Mouse (Mus musculus): ENCODE results near the gene Cnnm4. TPM values are rescaled to one million over a fixed set of nuclear protein-coding genes. Genes with fewer than 3 reads are reported as not detected.

Cnnm4 gene
- polyA plus RNA-seq, 1 experiment from 2014 or later = 14.1 TPM

DNA sequence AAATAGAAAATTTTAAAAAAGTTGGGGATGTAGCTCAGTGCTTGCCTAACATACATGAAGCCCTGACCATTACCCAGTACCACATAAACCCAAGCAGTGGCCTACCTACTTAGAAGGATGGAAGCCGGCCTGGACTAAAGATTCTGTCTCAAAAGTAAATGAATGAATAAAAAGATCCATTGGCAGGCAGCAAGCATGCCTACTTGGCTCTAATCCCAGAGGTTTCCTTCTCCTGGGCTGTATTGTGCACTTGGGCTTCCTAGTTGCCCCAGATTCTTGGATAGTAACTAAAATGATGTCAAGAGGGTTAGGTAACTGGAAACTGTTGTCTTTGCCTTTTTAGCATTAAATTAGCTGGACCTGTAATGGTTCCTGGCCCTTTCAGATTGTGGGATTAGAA lies 41.9 kb downstream of the Cnnm4 start:
- H3K27me3 ChIP-seq (ENCODE audit: control insufficient read depth, insufficient read depth, low read length) = no peaks in the 10 kb centered on the region
- H3K4me1 ChIP-seq (ENCODE audit: control insufficient read depth, insufficient read depth, low read length) = peaks cover 19% of the 10 kb centered on the region
- no peaks in the 10 kb centered on the region for H3K9me3 ChIP-seq (ENCODE audit: control insufficient read depth, low read depth, low read length)
- H3K36me3 ChIP-seq (ENCODE audit: control insufficient read depth, insufficient read depth, low read length) = peaks cover 7% of the 10 kb centered on the region
- no peak for ATAC-seq (ENCODE audit: insufficient number of reproducible peaks, insufficient read depth, low FRiP score, low read depth)
- H3K9ac ChIP-seq (replicated peaks; ENCODE audit: low read depth, low read length) = 0 out of 2 replicates have a peak overlapping the region, but pooled peaks have one; percentile 81
- H3K4me2 ChIP-seq (replicated peaks; ENCODE audit: low read depth, low read length) = peak overlapping the region; percentile 96
- 3% methylated on average over 1 of the region's 1 CpGs for WGBS
- peak overlapping the region; percentile 82 for H3K4me3 ChIP-seq (ENCODE audit: low read depth, low read length)
- H3K27ac ChIP-seq (ENCODE audit: low read length) = no peak overlapping the region

DNA sequence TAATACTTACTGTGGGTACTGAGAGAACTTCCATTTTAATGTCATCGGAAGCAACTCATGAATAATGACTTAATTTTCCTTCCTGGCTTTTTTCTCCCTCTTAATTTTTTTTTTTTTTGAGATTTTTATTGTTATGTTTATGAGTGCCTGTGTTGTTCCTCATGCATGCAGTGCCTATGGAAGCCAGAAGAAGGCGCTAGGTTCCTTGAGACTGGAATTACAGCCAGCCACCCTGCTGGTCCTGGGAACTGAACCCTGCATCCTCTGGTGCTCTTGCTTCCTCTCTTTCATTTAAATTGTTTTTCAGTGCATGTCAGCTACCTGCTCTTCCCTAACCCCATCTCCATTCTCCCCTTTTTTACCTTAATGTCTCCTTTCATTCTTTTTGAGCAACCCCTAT lies 42.3 kb downstream of the Cnnm4 start:
- no peak overlapping the region for H3K9ac ChIP-seq (replicated peaks; ENCODE audit: low read depth, low read length)
- H3K4me2 ChIP-seq (replicated peaks; ENCODE audit: low read depth, low read length) = peak overlapping the region; percentile 96
- H3K9me3 ChIP-seq (ENCODE audit: control insufficient read depth, low read depth, low read length) = no peaks in the 10 kb centered on the region
- ATAC-seq (ENCODE audit: insufficient number of reproducible peaks, insufficient read depth, low FRiP score, low read depth) = no peak
- H3K36me3 ChIP-seq (ENCODE audit: control insufficient read depth, insufficient read depth, low read length) = peaks cover 11% of the 10 kb centered on the region
- WGBS = 50% methylated on average over 2 of the region's 2 CpGs
- no peak overlapping the region for H3K27ac ChIP-seq (ENCODE audit: low read length)
- peak overlapping the region; percentile 82; the same call in 1 of the 2 replicates for H3K4me3 ChIP-seq (ENCODE audit: low read depth, low read length)
- H3K4me1 ChIP-seq (ENCODE audit: control insufficient read depth, insufficient read depth, low read length) = peaks cover 19% of the 10 kb centered on the region
- H3K27me3 ChIP-seq (ENCODE audit: control insufficient read depth, insufficient read depth, low read length) = no peaks in the 10 kb centered on the region

DNA sequence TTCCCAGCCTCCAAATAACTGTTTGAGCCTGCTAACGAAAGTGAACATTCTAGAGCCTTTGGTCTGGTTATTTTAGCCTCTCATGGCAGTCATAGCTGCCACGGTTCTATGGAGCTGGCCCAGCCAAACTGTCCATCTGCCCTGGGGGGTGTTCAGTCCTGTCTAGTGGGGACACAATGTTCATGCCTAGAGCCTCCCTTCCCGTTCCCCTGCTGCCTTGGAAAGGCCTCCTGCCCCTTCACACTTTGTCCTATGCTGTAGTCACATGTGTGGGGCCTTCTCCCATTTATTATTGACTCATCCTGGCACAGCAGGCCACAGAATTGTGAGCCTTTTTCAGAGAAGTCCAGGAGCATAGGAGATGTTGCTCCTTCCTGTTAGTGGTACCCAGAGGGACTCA lies 46.8 kb downstream of the Cnnm4 start:
- H3K9me3 ChIP-seq (ENCODE audit: control insufficient read depth, low read depth, low read length) = no peaks in the 10 kb centered on the region
- H3K27me3 ChIP-seq (ENCODE audit: control insufficient read depth, insufficient read depth, low read length) = no peaks in the 10 kb centered on the region
- no peak overlapping the region for H3K27ac ChIP-seq (ENCODE audit: low read length)
- H3K4me3 ChIP-seq (ENCODE audit: low read depth, low read length) = no peak overlapping the region
- ATAC-seq (ENCODE audit: insufficient number of reproducible peaks, insufficient read depth, low FRiP score, low read depth) = no peak
- H3K9ac ChIP-seq (replicated peaks; ENCODE audit: low read depth, low read length) = no peak overlapping the region
- H3K4me2 ChIP-seq (replicated peaks; ENCODE audit: low read depth, low read length) = no peak overlapping the region
- 84% methylated on average over 3 of the region's 3 CpGs for WGBS
- peaks cover 41% of the 10 kb centered on the region for H3K36me3 ChIP-seq (ENCODE audit: control insufficient read depth, insufficient read depth, low read length)
- peaks cover 22% of the 10 kb centered on the region for H3K4me1 ChIP-seq (ENCODE audit: control insufficient read depth, insufficient read depth, low read length)

DNA sequence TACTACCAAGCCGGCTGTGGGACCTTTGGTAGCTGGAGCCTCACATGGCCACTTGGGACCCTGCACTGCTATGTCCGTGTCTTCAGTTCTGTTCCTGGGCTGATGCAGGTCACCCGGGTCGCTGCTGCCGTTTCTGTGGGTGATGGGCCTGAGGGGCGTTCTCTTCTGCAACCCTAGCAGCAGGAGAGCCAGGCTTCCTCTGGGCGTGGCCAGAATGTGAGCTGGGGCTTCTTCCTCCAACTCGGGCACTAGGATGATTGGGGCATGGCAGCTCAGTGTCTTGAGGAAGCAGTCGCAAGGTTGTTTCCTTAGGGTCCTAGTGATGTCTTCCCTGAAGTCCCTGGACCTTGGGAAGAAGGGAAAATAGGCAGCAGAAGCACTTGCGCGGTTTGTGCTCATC lies 48.2 kb downstream of the Cnnm4 start:
- no peaks in the 10 kb centered on the region for H3K27me3 ChIP-seq (ENCODE audit: control insufficient read depth, insufficient read depth, low read length)
- H3K4me1 ChIP-seq (ENCODE audit: control insufficient read depth, insufficient read depth, low read length) = peaks cover 12% of the 10 kb centered on the region
- H3K9me3 ChIP-seq (ENCODE audit: control insufficient read depth, low read depth, low read length) = no peaks in the 10 kb centered on the region
- H3K36me3 ChIP-seq (ENCODE audit: control insufficient read depth, insufficient read depth, low read length) = peaks cover 41% of the 10 kb centered on the region
- H3K27ac ChIP-seq (ENCODE audit: low read length) = no peak overlapping the region
- ATAC-seq (ENCODE audit: insufficient number of reproducible peaks, insufficient read depth, low FRiP score, low read depth) = no peak
- no peak overlapping the region for H3K4me2 ChIP-seq (replicated peaks; ENCODE audit: low read depth, low read length)
- no peak overlapping the region for H3K9ac ChIP-seq (replicated peaks; ENCODE audit: low read depth, low read length)
- H3K4me3 ChIP-seq (ENCODE audit: low read depth, low read length) = no peak overlapping the region
- WGBS = 70% methylated on average over 11 of the region's 11 CpGs

DNA sequence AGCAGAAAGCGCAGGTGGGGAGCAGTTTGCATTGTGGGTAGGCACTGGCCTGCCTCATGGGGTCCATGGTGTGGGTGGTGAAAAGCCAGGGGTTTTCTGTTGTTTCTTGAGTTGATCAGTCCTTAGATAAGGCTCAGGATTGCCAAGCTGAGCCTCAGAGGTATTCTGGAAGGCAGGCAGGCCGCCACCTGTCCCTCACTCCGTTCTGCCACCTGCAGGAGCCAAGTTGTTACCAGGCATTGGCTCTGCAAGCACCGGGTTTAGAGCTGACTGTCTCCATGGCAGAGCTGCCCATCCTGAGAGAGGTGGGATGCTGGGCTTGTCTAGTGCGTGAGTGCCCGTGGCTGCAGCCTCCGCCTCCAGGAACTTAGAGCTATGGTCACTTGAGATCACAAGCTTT lies 50.8 kb downstream of the Cnnm4 start:
- WGBS = 88% methylated on average over 7 of the region's 7 CpGs
- H3K9me3 ChIP-seq (ENCODE audit: control insufficient read depth, low read depth, low read length) = no peaks in the 10 kb centered on the region
- peaks cover 10% of the 10 kb centered on the region; the same call in 1 of the 2 replicates for H3K4me1 ChIP-seq (ENCODE audit: control insufficient read depth, insufficient read depth, low read length)
- H3K9ac ChIP-seq (replicated peaks; ENCODE audit: low read depth, low read length) = no peak overlapping the region
- H3K4me2 ChIP-seq (replicated peaks; ENCODE audit: low read depth, low read length) = no peak overlapping the region
- H3K27ac ChIP-seq (ENCODE audit: low read length) = peak overlapping the region; percentile 33; the same call in 1 of the 2 replicates
- no peak overlapping the region for H3K4me3 ChIP-seq (ENCODE audit: low read depth, low read length)
- no peak for ATAC-seq (ENCODE audit: insufficient number of reproducible peaks, insufficient read depth, low FRiP score, low read depth)
- no peaks in the 10 kb centered on the region for H3K27me3 ChIP-seq (ENCODE audit: control insufficient read depth, insufficient read depth, low read length)
- peaks cover 49% of the 10 kb centered on the region for H3K36me3 ChIP-seq (ENCODE audit: control insufficient read depth, insufficient read depth, low read length)

DNA sequence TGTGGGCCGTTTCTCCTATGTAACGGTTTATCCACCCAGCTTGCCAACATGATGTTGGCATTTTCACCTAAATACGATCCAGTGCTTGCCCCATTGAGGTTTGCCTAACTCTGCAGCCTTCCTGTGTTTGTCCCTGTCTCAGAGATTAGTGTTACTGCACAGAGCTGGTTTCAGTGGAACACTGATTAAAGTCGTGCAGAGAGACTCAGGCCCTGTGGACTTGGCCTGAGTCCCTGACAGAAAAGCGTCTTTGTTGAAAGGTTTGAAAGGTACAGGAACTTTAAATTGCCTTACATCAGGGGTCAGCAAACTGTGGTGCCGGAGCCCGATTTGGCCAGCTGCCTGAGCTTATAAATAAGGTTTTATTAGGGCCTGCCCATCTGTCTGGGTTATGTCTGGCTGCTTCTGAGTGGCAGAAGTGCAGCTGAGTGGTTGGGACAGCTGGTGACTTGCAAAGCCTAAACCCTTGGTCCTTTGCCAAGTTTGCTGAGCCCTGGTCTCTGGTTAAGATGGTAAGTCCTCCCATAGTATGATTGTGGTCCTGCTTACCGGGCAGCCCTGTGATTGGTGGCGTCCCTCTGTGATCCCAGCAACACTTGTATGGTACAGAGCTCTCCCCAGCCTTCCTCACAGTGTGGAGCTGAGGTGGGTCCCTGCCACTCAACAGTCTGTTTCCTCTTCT lies 52.1 kb downstream of the Cnnm4 start:
- Histone ChIP-seq H3K9ac (replicated peaks; ENCODE audit: low read depth, low read length) (no peak overlapping the region), H3K4me3 (ENCODE audit: low read depth, low read length) (no peak overlapping the region), H3K4me2 (replicated peaks; ENCODE audit: low read depth, low read length) (no peak overlapping the region), H3K4me1 (ENCODE audit: control insufficient read depth, insufficient read depth, low read length) (peaks cover 10% of the 10 kb centered on the region; the same call in 1 of the 2 replicates), H3K27ac (ENCODE audit: low read length) (peak overlapping the region; percentile 76), H3K36me3 (ENCODE audit: control insufficient read depth, insufficient read depth, low read length) (peaks cover 45% of the 10 kb centered on the region), H3K27me3 (ENCODE audit: control insufficient read depth, insufficient read depth, low read length) (no peaks in the 10 kb centered on the region), H3K9me3 (ENCODE audit: control insufficient read depth, low read depth, low read length) (no peaks in the 10 kb centered on the region)
- peak; percentile 53; the same call in 1 of the 2 replicates for ATAC-seq (ENCODE audit: insufficient number of reproducible peaks, insufficient read depth, low FRiP score, low read depth)
- WGBS = 39% methylated on average over 9 of the region's 9 CpGs

DNA sequence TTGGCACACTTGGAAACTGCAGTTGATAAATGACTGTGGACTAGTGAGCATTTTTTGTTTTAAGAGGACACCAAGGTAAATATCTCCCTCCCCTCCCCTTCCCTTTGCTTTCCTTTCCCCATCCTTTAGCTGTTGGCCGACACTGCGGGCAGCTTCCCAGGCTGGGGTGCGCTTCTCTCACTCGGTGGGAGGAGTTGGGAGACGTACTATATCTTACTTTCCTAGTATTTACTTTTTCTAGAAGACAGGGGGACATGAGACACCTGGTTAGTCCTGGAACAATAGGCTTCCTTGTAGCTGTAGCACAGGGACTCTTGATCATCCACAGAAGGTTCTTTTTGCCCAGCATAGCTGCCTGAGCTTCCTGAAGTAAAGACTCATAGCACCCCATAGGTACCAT lies 52.6 kb downstream of the Cnnm4 start:
- Histone ChIP-seq H3K9ac (replicated peaks; ENCODE audit: low read depth, low read length) (no peak overlapping the region), H3K27me3 (ENCODE audit: control insufficient read depth, insufficient read depth, low read length) (no peaks in the 10 kb centered on the region), H3K27ac (ENCODE audit: low read length) (peak overlapping the region; percentile 76; the same call in 1 of the 2 replicates), H3K4me3 (ENCODE audit: low read depth, low read length) (no peak overlapping the region), H3K36me3 (ENCODE audit: control insufficient read depth, insufficient read depth, low read length) (peaks cover 39% of the 10 kb centered on the region), H3K9me3 (ENCODE audit: control insufficient read depth, low read depth, low read length) (no peaks in the 10 kb centered on the region), H3K4me1 (ENCODE audit: control insufficient read depth, insufficient read depth, low read length) (peaks cover 10% of the 10 kb centered on the region; the same call in 1 of the 2 replicates), H3K4me2 (replicated peaks; ENCODE audit: low read depth, low read length) (no peak overlapping the region)
- peak; percentile 54; the same call in 1 of the 2 replicates for ATAC-seq (ENCODE audit: insufficient number of reproducible peaks, insufficient read depth, low FRiP score, low read depth)
- WGBS = 39% methylated on average over 5 of the region's 5 CpGs

DNA sequence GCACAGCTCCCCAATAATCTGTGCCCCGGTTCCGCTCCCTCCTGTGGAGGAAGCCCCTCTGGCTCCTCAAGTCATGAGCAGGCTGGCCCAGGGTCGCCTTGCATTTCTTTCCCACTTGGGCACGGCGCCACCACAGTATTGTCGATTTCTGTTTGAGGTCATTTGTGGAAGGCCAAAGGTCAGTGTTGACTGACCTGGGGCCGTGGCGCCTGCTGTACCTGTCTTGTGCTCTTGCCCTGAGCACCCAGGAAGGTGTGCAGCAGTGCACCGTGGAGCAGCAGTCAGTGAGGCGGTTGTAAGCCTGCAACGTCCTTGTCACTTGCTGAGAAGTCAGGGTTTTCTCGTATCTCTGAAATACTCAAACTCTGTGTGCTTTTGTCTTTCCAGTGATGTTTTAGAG lies 54.4 kb downstream of the Cnnm4 start:
- no peak overlapping the region for H3K9ac ChIP-seq (replicated peaks; ENCODE audit: low read depth, low read length)
- H3K4me2 ChIP-seq (replicated peaks; ENCODE audit: low read depth, low read length) = no peak overlapping the region
- no peak overlapping the region for H3K4me3 ChIP-seq (ENCODE audit: low read depth, low read length)
- H3K27me3 ChIP-seq (ENCODE audit: control insufficient read depth, insufficient read depth, low read length) = no peaks in the 10 kb centered on the region
- H3K9me3 ChIP-seq (ENCODE audit: control insufficient read depth, low read depth, low read length) = no peaks in the 10 kb centered on the region
- 84% methylated on average over 12 of the region's 12 CpGs for WGBS
- H3K36me3 ChIP-seq (ENCODE audit: control insufficient read depth, insufficient read depth, low read length) = peaks cover 28% of the 10 kb centered on the region
- no peak for ATAC-seq (ENCODE audit: insufficient number of reproducible peaks, insufficient read depth, low FRiP score, low read depth)
- no peak overlapping the region for H3K27ac ChIP-seq (ENCODE audit: low read length)
- H3K4me1 ChIP-seq (ENCODE audit: control insufficient read depth, insufficient read depth, low read length) = peaks cover 10% of the 10 kb centered on the region; the same call in 1 of the 2 replicates
